Mouse (Mus musculus): ENCODE results near the gene Pcgf3.

Pcgf3 gene

GRCm38 (mm10) chr5:108461082-108462065, at the start of gene Pcgf3:
TSS of gene Pcgf3 (plus strand) at chr5:108461232.
- peak; percentile 100 for DNase-seq

GRCm38 (mm10) chr5:108414711-108415110, 46.3 kb upstream of the Pcgf3 start:
- DNase-seq = no peak

GRCm38 (mm10) chr5:108422741-108423140, 38.3 kb upstream of the Pcgf3 start:
- no peak for DNase-seq

DNA sequence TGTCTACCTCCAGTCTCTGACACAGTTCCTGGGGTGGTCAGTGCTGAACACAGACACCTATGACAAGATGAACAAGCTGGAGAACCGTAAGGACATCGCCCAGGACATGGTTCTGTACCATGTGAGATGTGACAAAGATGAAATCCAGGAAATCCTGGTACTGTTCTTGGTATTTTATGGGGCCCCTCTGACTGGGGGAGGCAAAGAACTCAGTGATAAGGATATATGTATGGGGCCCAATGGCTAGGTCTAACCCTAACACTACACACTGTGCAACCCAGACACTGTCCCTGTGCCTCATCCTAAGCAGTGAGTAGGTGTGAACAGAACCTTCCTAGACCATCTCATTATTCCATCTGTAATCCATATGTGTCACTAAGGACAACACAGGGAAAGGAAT, 37.6 kb upstream of the Pcgf3 start:
- no peak for DNase-seq

GRCm38 (mm10) chr5:108427186-108427585, 33.8 kb upstream of the Pcgf3 start:
- DNase-seq = peak; percentile 24 to 43

GRCm38 (mm10) chr5:108431196-108431595, 29.8 kb upstream of the Pcgf3 start:
- DNase-seq = no peak

- DNase-seq = peak; percentile 92 to 95
Measured at GRCm38 (mm10) chr5:108433804-108434587, 27.0 kb upstream of the Pcgf3 start, which contains the start of gene Atp5k. TSS of gene Atp5k (minus strand) at chr5:108434448.

DNA sequence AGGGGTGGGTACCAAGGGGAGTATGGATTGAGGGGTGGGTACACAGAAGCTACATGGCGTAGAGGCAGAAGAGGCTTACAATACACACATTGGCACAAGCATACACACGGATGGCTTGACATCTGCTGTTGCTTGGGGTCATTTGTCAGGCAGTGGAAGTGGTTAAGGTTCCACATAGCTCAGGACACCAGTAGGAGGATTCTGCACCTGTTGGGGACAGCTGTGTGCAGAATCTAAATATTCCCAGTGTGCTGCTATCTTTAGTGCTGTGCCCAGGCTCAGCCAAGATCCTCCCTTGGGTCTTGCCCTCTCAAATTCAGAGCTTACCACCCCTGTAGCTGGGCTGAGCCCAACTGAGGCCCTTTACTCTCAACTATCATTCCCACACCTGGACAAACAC, 24.9 kb upstream of the Pcgf3 start:
- DNase-seq = no peak

DNA sequence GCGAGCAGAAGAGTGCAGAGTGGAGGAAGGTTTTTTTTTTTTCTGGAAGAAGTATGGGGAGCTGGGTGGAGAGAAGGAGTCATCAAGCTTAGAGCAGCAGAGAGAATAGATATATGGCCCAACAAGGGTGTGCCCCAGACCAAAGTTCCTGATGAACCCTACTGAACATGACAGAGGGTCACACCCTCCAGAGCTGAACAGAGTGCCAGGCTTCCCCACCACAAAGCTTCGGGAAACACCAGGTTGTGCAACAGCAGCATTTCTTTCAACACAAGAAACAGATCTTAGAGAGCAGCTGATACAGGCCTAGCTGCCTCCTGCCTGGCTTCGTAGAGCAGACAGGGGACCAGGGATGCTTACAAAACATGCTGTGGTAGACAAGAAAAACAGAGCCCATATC, 14.1 kb upstream of the Pcgf3 start:
- DNase-seq = no peak

DNA sequence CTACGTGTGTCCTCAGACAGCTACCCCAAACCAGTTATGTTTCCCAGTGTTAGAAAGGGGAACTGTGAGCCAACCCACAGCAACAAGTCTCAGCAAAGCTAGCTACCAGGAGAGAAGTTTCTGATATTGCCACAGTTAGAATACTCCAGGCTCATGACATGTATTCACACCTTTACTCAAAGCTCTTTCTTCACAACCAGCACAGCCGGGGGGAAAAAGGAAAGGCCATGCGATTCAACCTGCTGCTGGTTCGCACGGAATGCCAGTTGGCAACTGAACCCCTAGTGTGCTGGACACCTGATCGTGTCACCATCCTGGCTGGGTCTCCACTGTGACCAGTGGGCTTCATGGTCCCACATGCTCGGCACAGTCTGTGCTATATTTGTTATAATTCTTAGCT, 13.2 kb upstream of the Pcgf3 start:
- DNase-seq = no peak

GRCm38 (mm10) chr5:108448785-108449668, 12.0 kb upstream of the Pcgf3 start, which contains the start of gene Mfsd7a:
TSS of gene Mfsd7a (minus strand) at chr5:108448891.
- DNase-seq = no peak

- no peak for DNase-seq
Measured at GRCm38 (mm10) chr5:108450837-108451540, 10.0 kb upstream of the Pcgf3 start.

- no peak for DNase-seq
Measured at GRCm38 (mm10) chr5:108451611-108452010, 9.4 kb upstream of the Pcgf3 start.

- DNase-seq = no peak
Measured at GRCm38 (mm10) chr5:108452422-108452821, 8.6 kb upstream of the Pcgf3 start.

- no peak for DNase-seq
Measured at GRCm38 (mm10) chr5:108454094-108454493, 6.9 kb upstream of the Pcgf3 start.

- peak; percentile 34 to 54 for DNase-seq
Measured at GRCm38 (mm10) chr5:108458706-108459105, 2.3 kb upstream of the Pcgf3 start.

- peak in 1 of 2 experiments; percentile 15 for DNase-seq
Measured at GRCm38 (mm10) chr5:108460461-108460860, 571 bp upstream of the Pcgf3 start.

DNA sequence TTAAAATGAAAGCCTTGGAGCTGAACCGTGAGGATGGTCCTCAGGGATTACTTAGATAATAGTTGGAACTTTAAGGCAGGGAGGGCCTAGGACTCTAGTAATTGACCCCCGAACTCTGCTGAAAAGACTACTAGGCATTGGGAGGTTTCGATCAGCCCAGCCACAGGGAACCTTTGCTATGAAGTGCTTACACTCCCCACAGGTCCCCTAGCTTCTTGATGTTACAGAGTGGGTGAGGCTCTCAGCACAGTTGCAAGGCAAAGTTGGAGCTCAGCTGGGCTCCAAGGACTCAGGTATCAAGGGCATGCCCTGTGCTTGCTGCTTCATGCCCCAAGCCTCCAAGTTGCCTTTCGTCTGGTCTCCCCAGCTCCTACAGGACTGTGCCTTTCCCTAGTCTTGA, 1.4 kb downstream of the Pcgf3 start:
- peak in 1 of 2 experiments; percentile 15 for DNase-seq

DNA sequence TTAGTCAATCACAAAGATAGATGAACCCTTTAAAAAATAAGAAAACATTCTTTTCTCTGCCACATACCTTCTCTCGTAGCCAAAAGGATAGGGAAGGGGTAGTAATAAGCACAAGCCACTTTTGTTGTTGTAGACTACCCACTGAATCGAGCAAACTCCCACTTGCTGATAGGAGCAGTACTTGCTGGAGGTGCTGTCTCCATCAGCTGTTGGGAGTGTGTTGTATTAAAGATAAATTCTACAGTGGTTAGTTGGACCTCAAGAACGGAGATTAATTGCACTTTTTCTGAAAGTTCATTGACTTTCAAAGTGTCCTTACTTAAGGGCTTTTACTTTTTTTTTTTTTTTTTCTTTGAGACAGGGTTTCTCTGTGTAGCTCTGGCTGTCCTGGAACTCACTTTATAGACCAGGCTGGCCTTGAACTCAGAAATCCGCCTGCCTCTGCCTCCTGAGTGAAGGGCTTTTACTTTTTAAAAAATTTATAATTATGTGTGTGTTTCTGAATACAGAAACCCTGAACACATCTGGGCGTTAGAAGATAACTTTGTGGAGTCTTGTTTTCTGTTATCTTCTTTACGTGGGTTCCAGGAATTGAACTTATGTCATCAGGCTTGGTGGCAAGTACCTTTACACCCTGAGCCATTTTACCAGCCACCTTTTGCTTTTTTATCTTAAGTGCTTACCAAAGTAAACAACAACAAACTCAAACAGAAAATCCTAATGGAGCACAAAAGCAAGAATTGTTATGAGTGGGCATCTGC, 4.3 kb downstream of the Pcgf3 start:
- no peak for DNase-seq

DNA sequence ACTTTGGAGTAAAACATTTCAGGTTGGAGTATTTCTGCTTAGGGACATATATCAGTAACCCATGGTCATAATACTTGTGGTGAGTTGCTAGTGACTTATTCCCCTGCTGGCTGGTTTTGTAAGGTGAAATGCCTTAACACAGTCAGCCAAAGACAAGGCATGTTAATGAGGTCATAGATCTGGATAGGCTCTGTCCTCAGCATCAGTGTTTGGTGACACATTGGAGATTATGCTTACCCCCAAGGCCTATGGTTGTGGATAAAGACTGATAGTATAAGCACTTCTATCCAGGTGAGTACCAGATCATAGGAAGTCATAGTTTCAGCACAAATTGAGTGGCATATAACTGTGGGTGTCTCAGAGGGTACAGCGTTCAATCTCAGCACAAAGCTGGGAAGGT, 5.6 kb downstream of the Pcgf3 start:
- no peak for DNase-seq

GRCm38 (mm10) chr5:108469617-108470016, 8.6 kb downstream of the Pcgf3 start:
- no peak for DNase-seq

Measured in thymus, postnatal 36 days (tissue).